Mouse (Mus musculus) frontal cortex, postnatal 14 days (tissue): ENCODE measurements around the gene Cic.
"Not testable (repeated sequence)": the region's sequence is repeated elsewhere in the genome, so short reads cannot be mapped to it uniquely, and the experiment has no call there.

Experiments used
- DNase-seq, 2 experiments: peaks; one replicate each; pipeline ENCODE4 v3.0.0; 2022; ENCODE audit warnings: low spot score in 2 of 2

Cic gene

GRCm38 (mm10) chr7:25243361-25243760 is 24.1 kb upstream of the Cic start:
- no peak for DNase-seq

DNA sequence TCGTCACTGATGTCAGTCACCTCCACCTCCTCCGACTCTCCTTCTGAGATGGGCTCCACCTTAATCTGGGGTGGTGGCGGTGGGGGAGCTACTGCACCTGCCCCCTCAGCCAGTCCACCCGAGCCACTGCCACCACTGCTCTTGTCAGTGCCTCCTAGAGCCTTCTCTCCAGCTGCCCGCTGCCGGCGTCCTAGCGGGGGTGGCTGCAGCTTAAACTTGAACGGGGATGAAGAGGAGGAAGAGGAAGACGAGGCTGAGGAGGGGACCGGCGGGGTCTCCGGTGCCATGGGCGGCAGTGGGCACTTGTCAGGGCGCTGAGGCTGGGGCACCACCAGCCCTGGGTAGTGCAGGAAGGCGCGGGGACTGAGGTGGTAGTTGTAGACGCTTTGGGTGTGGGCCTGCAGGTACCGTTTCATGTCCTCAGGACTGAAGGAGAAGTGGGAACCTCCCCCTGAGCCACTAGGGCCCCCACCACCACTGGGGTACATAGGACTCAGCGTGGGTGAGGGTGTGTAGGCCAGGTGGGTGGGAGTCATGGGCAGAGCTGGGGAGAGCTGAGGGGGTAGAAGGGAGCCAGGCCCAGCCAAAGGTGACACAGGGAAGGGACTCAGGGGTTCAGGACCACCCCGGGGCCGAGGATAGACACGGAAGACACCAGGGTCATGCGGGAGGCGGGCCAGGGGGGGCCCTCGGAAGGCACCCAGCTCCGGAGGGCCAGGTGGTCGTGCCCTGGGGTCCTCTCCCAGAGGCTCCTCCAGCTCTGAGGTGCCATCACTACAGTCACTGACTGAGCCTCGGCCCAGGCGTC is 22.7 kb upstream of the Cic start:
- no peak for DNase-seq

DNA sequence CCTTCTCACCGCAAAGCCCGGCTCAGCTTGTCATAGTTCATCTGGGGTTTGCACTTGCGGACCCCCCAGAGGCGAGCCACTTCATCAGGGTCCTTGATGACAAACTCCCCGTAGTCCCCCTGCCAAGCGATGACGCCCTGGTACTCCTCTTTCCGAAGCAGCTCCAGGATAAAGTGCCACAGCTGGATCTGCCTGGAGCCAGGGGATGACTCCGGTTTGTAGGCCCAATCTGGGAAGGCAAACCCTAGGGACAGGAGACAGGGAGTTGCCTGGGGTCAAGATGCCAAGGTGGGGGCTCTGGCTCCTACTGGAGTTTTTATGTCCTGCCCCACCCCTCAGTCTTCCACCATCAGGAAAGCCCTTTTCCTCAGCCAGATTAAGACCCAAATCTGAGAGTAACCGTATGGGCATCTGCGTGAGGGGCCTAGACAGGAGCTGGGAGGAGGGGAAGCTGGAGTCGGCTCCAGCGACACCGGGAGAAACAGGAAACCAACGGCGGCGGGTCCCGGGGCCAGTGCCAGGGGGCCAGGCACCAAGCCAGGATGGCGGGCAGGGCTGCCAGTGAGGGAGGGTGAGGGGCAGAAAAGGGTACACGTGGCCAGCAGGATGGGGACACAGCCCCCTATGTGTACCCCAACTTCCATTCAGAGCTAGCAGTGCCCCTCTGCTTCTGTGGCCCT is 21.3 kb upstream of the Cic start:
- peak; percentile 72 for DNase-seq

DNA sequence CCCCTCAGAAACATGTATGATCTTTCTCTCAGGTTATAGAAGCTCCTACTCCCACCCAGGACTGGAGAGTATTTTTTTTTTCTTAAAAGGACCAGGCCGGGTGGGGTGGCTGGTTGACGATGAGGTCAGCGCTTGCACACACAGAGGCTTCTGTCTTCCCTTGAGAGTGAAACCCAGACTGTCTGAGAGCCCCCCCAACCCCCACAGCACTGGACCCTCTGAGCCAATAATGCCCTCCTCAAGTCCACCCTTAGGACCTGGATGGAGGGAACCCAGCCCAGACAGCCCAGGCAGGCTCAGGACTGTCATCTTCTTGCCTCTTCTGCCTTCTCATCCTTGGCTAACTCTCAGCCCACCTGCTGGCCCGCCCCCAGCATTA is 20.8 kb upstream of the Cic start:
- DNase-seq: no peak

GRCm38 (mm10) chr7:25247498-25247897 is 20.0 kb upstream of the Cic start:
- no peak for DNase-seq

GRCm38 (mm10) chr7:25248018-25248647 is 19.4 kb upstream of the Cic start:
- peak; percentile 75 to 78 for DNase-seq

DNA sequence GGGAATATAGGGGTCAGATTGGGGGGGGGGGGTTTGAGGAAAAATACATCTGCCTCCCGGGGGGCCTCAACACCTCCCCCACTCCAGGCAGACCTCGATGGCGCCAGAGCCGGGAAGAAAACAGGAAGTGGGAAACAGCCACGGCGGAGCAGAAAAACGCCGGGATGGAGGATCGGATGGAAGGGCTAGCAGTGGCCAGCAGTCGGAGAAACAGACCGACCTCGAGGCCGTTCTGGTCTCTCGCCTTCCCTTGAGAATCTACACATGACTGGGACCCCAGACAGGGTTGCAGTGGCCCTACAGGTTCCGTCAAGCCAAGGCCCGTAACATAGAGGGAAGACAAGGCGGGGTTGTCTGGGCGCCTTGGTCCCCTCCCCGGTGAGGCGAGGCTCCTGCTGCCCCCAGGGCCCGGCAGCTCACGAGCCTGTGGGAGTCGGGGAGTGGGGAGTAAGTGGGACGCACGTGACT is 18.6 kb upstream of the Cic start:
- DNase-seq: peak in 1 of 2 experiments; percentile 40

DNA sequence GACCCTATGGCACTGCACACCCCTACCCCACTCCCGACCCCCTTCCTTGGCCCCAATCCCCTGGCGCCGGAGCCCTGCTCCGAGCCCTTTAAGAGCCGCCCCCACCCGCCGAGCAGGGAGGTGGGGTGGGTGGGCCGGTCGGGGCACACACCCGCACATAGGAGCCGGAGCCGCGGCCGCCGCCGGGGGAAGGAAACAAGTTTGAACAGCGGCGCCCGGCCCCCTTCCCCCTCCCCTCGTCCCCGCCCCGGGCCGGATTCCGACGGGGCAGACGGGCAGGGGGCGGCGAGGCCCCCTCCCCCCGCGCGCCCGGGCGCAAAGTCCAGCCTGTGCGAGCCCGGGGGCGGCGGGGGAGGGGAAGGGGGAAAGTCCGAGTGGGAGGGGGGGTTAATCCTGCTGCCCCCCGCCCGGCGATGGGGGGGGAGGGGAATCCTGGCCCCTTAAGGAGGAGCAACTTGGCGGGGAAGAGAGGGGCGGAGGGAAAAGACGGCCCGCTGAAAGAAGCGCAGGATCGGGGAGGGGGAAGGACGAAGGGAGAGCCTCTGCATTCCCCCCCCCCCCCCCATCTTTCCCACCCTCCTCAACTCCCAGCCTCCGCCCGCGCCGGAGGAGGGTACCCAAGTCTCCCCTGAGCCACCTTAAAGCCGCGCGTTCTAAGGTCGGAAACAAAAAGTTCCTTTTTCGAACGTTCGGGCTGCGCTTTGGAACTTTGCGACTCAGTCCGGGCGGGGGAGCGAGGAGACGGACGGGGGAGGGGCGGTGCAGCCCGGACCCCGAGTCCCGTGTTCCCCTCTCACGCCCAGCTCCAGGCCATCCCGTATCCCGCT is 18.0 kb upstream of the Cic start:
- DNase-seq: peak; percentile 57 to 61

GRCm38 (mm10) chr7:25250141-25250972 is 17.1 kb upstream of the Cic start, which contains the start of gene Erf:
Gene Erf (minus strand): TSS chr7:25250761.
- peak; percentile 91 to 93 for DNase-seq

DNA sequence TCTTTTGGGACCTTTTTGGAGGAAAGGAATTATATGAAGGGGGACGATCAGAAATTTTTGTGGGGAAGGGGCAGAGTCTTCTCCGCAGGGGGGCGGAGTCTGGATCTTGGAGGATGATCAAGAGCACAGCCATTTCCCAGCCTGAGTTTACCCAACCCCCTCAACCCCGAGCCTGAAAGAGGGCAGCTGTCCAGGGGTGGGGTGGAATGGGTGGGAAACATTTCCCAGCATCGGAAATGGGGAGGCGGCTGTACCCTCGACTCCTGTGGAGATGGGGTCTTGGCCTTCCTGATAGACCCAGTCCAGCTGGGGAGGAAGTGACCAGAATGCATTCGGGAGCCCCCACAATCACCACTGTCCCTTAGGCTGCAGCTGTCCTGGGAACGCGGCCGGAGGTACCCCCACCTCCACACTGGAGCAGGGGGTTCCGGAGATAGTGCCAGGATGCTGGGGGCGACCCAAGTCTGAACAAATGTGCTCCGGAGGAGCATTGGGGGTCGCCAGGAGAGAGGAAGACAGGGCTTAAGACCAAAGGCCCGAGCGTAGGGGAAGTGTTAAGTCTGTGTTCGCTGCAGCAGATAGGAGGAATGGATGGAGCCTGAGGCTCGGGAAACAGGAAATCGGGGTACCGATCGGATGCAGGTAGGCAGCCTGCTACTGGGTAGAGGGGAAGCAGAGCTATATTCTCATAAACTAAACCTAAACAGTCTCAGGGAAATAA is 16.3 kb upstream of the Cic start:
- peak; percentile 45 to 54 for DNase-seq

- no peak for DNase-seq
Observed at GRCm38 (mm10) chr7:25251822-25252221, 15.7 kb upstream of the Cic start.

DNA sequence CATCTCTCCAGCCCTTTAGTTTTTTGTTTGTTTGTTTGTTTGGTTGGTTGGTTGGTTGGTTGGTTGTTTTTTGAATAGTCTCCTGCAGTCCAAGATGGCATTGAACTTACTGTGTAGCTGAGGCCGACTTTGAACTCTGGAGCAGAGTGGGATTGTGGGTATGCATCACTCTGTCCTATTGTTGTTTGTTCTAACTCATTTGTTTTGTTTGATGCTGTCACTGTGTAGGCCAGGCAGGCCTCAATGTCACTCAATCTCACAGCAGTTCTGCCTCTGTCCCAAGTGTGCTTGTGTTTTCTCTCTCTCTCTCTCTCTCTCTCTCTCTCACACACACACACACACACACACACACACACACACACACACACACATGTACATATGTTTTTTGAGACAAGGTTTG is 5.6 kb upstream of the Cic start:
- no peak for DNase-seq

GRCm38 (mm10) chr7:25263968-25264870 is 3.3 kb upstream of the Cic start:
- DNase-seq: no peak

GRCm38 (mm10) chr7:25265743-25266142 is 1.8 kb upstream of the Cic start:
- not testable (repeated sequence) for DNase-seq

DNA sequence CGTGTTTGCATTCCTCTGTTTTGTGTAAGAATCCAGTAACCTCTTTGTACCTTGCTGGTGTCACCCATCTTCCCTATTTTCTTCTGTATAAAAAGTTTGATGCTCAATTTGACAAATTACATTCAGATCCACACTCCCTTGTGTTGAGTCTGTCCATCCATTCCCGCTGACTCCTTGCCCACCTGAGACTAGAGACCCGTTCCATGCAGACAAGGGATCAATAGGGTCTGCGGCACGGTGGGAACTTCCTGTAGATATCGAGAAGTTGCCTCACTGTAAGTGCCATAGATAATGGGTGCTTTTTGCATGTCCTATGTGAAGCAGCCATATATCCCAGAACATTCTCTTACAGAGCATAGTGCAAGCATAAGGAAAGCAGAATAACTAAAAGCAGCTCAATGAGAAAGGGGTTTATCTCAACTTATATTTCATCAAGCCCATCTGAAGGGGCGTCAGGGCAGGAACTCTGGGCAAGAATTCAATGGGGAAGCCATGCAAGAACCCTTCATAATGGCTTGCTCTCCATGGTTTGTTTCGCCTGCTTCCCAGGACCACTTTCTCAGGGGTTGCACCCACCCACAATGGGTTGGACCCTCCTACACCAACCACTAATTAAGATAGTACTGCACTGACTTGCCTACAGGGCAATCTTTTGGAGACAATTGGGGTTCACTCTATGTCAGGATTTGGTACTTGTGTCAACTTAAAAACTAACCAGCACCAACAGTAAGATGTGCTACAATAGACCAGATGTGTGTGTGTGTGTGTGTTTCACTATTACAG is 1.1 kb upstream of the Cic start:
- DNase-seq: no peak

- peak; percentile 99 to 100 for DNase-seq
Observed at GRCm38 (mm10) chr7:25267751-25268463, 403 bp downstream of the Cic start.

DNA sequence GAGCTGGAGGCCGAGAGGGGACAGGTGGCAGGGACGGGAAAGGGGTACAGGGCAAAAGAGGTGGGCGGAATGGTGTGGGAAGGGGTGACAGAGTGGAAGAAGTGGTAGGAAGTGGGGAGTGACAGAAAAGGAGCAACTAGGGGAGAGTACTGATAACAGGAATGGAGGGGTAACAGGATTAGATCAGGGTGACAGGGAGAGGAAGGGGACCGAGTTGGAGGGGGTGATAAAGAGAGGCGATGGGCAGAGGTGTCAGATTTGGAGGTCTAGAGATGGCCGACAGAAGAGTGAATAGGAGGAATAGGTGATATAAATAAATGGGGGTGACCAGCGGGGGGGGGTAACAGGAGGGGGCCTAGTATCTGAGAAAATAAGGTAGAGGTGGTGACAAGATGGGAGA is 1.1 kb downstream of the Cic start:
- no peak for DNase-seq

DNA sequence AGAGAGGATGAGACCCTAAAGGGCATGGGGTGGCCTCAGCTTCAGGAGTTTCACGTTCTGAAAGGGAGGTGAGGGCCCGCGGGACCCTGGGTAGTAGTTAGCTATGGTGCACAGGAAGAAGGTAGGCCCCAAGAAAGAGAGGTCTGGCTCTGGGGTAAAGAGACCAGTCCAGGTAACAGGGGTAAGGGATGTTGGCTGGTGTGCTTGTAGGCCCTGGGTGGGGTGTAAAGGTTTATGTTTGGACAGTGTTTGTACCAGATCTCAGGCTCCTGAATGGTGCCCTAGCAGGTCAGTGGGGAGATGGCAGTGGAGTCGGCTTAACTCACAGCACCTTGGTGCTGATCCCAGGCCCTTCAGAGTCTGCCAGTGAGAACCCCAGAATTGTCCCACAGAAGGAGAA is 1.5 kb downstream of the Cic start:
- DNase-seq: no peak
